18 mouse cellular contexts compared by ENCODE assay signal in genomic region chr5:103765758-103766431, GRCm38 (mm10).
DNase-seq lines count a peak whose midpoint lies in the region; ATAC-seq and TF ChIP-seq lines count a peak whose summit lies in the region.
"Had no signal": no experiment of that assay in that cellular context is flagged by ENCODE, and none has a peak within 500 bp of the region (broad histone marks: within the 10 kb centered on the region; RNA-seq: fewer than 3 reads in every experiment).

No protein-coding gene starts in this region.

- no peak overlapping the region for H3K4me2 ChIP-seq in heart, embryonic 11.5 days
- no peak overlapping the region for H3K4me2 ChIP-seq in lung, postnatal 0 days (replicated peaks; ENCODE audit: low read depth, low read length)
- H3K4me2 ChIP-seq in forebrain, embryonic 12.5 days: no peak overlapping the region
- H3K4me2 ChIP-seq: embryonic facial prominence, embryonic 13.5 days; hindbrain, embryonic 12.5 days; midbrain, embryonic 12.5 days had no signal

- H3K9me3 ChIP-seq in heart, embryonic 11.5 days (replicated peaks; ENCODE audit: control insufficient read depth, low read length): peaks cover 4% of the 10 kb centered on the region
- H3K9me3 ChIP-seq in lung, postnatal 0 days (ENCODE audit: low read length): no peaks in the 10 kb centered on the region
- peaks cover 6% of the 10 kb centered on the region; the same call in 1 of the 2 replicates for H3K9me3 ChIP-seq in forebrain, embryonic 12.5 days

- TF ChIP-seq POLR2A in heart, adult 2 months (IDR thresholded peaks at IDR 0.05; ENCODE audit: insufficient read depth, low read depth, low read length): no peak

- no peak overlapping the region for H3K27ac ChIP-seq in heart, adult 2 months
- no peak overlapping the region for H3K27ac ChIP-seq in heart, embryonic 11.5 days (ENCODE audit: low read depth, low read length)
- no peak overlapping the region for H3K27ac ChIP-seq in lung, postnatal 0 days (ENCODE audit: low read length)
- H3K27ac ChIP-seq in forebrain, embryonic 12.5 days: no peak overlapping the region
- H3K27ac ChIP-seq: embryonic facial prominence, embryonic 13.5 days; hindbrain, embryonic 12.5 days; midbrain, embryonic 12.5 days had no signal

- no peak for ATAC-seq in heart, embryonic 11.5 days (replicated peaks; ENCODE audit: insufficient number of reproducible peaks, low FRiP score, low TSS enrichment)
- ATAC-seq in lung, postnatal 0 days: no peak
- no peak for ATAC-seq in forebrain, embryonic 12.5 days (ENCODE audit: low FRiP score)

- no peak for TF ChIP-seq EP300 in heart, adult 2 months (IDR thresholded peaks at IDR 0.05; ENCODE audit: insufficient read depth, low read depth, low read length)
- TF ChIP-seq EP300 in lung, postnatal 0 days (IDR thresholded peaks at IDR 0.05): no peak

- H3K4me3 ChIP-seq in heart, adult 2 months: no peak overlapping the region
- no peak overlapping the region for H3K4me3 ChIP-seq in heart, embryonic 11.5 days (ENCODE audit: low read depth, low read length)
- H3K4me3 ChIP-seq in lung, postnatal 0 days (ENCODE audit: low read depth, low read length): no peak overlapping the region
- H3K4me3 ChIP-seq in forebrain, embryonic 12.5 days (replicated peaks): no peak overlapping the region
- H3K4me3 ChIP-seq: embryonic facial prominence, embryonic 13.5 days; hindbrain, embryonic 12.5 days; midbrain, embryonic 12.5 days had no signal

- peaks cover 20% of the 10 kb centered on the region for H3K79me2 ChIP-seq in heart, adult 2 months (replicated peaks; ENCODE audit: control insufficient read depth, insufficient read depth, low read length)

- intact Hi-C loops in heart, adult 2 months (cut with DNase I): no loop called here

- WGBS in heart, adult 2 months: 95% methylated on average over 2 of the region's 2 CpGs
- 98% methylated on average over 2 of the region's 2 CpGs for WGBS in heart, embryonic 11.5 days (ENCODE audit: insufficient replicate concordance)
- 92% methylated on average over 2 of the region's 2 CpGs for WGBS in lung, postnatal 0 days
- 93% methylated on average over 2 of the region's 2 CpGs for WGBS in forebrain, embryonic 12.5 days

- H3K9ac ChIP-seq in heart, adult 2 months (ENCODE audit: low read depth, low read length): no peak overlapping the region
- H3K9ac ChIP-seq in heart, embryonic 11.5 days (ENCODE audit: low read depth, low read length): no peak overlapping the region
- no peak overlapping the region for H3K9ac ChIP-seq in lung, postnatal 0 days (replicated peaks; ENCODE audit: low read depth)
- H3K9ac ChIP-seq in forebrain, embryonic 12.5 days: no peak overlapping the region
- H3K9ac ChIP-seq: embryonic facial prominence, embryonic 13.5 days; hindbrain, embryonic 12.5 days; midbrain, embryonic 12.5 days had no signal

- no peak for DNase-seq in heart, adult 2 months
- no peak for DNase-seq in lung, postnatal 0 days (ENCODE audit: low spot score)
- DNase-seq in lung, postnatal 14 days: no peak
- DNase-seq in ZHBTc4 (ENCODE audit: low read depth, low spot score): peak; percentile 83
- DNase-seq in naive thymus-derived CD4-positive, alpha-beta T cell, adult 2 months (ENCODE audit: low read depth): peak; percentile 45
- no peak for DNase-seq in adrenal gland, adult 8-10 months
- DNase-seq: adrenal gland, adult 2 months; cerebellum, adult 18-20 months; gastrocnemius, postnatal 36 days; kidney, adult 8-10 months; lung, postnatal 36 days; right cerebral cortex, adult 18-20 months; thymus, postnatal 25 days had no signal

- peaks cover 21% of the 10 kb centered on the region for H3K4me1 ChIP-seq in heart, adult 2 months (ENCODE audit: control insufficient read depth, insufficient read depth, low read length)
- H3K4me1 ChIP-seq in heart, embryonic 11.5 days (ENCODE audit: control insufficient read depth, insufficient read depth, low read length): peaks cover 28% of the 10 kb centered on the region
- H3K4me1 ChIP-seq in lung, postnatal 0 days (ENCODE audit: insufficient read depth, low read depth, low read length): peaks cover 17% of the 10 kb centered on the region; the same call in 1 of the 2 replicates
- H3K4me1 ChIP-seq in forebrain, embryonic 12.5 days: peaks cover 1% of the 10 kb centered on the region

- peaks cover 11% of the 10 kb centered on the region for H3K36me3 ChIP-seq in heart, adult 2 months (ENCODE audit: control insufficient read depth, insufficient read depth, low read length)
- peaks cover 5% of the 10 kb centered on the region for H3K36me3 ChIP-seq in heart, embryonic 11.5 days (ENCODE audit: control insufficient read depth, insufficient read depth, low read length)
- H3K36me3 ChIP-seq in lung, postnatal 0 days (ENCODE audit: insufficient read depth, low read length): no peaks in the 10 kb centered on the region
- H3K36me3 ChIP-seq in forebrain, embryonic 12.5 days (replicated peaks): no peaks in the 10 kb centered on the region
- H3K36me3 ChIP-seq: midbrain, embryonic 12.5 days had no signal

- peak; percentile 53 for TF ChIP-seq CTCF in heart, adult 2 months (IDR thresholded peaks at IDR 0.05)
- peak; percentile 43 for TF ChIP-seq CTCF in lung, postnatal 0 days (IDR thresholded peaks at IDR 0.05)

- no peaks in the 10 kb centered on the region for H3K27me3 ChIP-seq in heart, adult 2 months (ENCODE audit: control insufficient read depth, insufficient read depth, low read length)
- no peaks in the 10 kb centered on the region for H3K27me3 ChIP-seq in heart, embryonic 11.5 days (ENCODE audit: control insufficient read depth, insufficient read depth, low read length)
- no peaks in the 10 kb centered on the region for H3K27me3 ChIP-seq in lung, postnatal 0 days (replicated peaks; ENCODE audit: insufficient read depth, low read length)
- H3K27me3 ChIP-seq in forebrain, embryonic 12.5 days: no peaks in the 10 kb centered on the region
- H3K27me3 ChIP-seq: embryonic facial prominence, embryonic 13.5 days; hindbrain, embryonic 12.5 days; midbrain, embryonic 12.5 days had no signal

Comparison
In these comparisons a context has a peak if more than half of its experiments do, and no peak if none do; other contexts are left out.
1. DNase-seq: peak in ZHBTc4 (single experiment) and naive thymus-derived CD4-positive, alpha-beta T cell, adult 2 months (single experiment); none in heart, adult 2 months (0 of 2), lung, postnatal 0 days (single experiment), lung, postnatal 14 days (single experiment) and adrenal gland, adult 8-10 months (single experiment).